Mouse (Mus musculus) adrenal gland, adult 10 weeks (tissue): ENCODE results near the gene E130218I03Rik. TPM values are rescaled to one million over a fixed set of nuclear protein-coding genes. Genes with fewer than 3 reads are reported as not detected.

Experiments used
- polyA plus RNA-seq: library from polyadenylated mRNA; stranded (reverse); fragments of 350-450 nt; fragmentation: Illumina TruSeq; extraction: RNeasy Lipid Tissue Mini Kit (QIAGEN cat#74804); gene quantifications from one replicate; pipeline ENCODE4 v1.2.3, GENCODE M21; 2014; ENCODE audit warnings: low read depth, low replicate concordance

Gene E130218I03Rik
- not detected for polyA plus RNA-seq

GRCm38 (mm10) chr4:134243516-134244250 is at the start of gene E130218I03Rik:
Gene E130218I03Rik (plus strand): TSS chr4:134243662.

GRCm38 (mm10) chr4:134202904-134203303 is 40.6 kb upstream of the E130218I03Rik start, which contains the start of gene Gm7534:
Gene Gm7534 (minus strand): TSS chr4:134203004.

DNA sequence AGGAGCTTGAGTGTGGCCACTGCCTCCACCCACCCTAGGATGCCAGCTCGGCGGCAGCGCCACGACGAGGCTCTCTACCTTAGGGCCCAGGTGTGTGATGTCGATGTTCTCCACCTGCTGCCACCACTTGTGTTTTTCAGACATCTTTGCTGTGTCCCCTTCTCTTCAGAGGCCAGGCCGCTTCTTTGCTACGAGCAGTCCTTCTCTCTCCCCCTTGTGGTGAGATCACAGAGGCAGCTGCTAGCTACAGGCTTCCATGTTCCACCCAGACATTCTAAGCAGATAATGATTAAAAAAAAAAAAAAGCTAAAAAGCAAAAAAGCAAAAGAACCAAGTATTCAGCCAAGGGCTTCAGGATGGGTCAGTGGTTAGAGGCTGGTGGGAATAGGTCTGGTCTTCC is 16.3 kb upstream of the E130218I03Rik start, which contains the start of gene Catsper4:
Catsper4 (minus strand) TSS at position 190 of the 400 bp plus-strand sequence.

GRCm38 (mm10) chr4:134238279-134238651 is 5.2 kb upstream of the E130218I03Rik start, which contains the start of gene Cnksr1:
Gene Cnksr1 (minus strand): TSS chr4:134238399.

DNA sequence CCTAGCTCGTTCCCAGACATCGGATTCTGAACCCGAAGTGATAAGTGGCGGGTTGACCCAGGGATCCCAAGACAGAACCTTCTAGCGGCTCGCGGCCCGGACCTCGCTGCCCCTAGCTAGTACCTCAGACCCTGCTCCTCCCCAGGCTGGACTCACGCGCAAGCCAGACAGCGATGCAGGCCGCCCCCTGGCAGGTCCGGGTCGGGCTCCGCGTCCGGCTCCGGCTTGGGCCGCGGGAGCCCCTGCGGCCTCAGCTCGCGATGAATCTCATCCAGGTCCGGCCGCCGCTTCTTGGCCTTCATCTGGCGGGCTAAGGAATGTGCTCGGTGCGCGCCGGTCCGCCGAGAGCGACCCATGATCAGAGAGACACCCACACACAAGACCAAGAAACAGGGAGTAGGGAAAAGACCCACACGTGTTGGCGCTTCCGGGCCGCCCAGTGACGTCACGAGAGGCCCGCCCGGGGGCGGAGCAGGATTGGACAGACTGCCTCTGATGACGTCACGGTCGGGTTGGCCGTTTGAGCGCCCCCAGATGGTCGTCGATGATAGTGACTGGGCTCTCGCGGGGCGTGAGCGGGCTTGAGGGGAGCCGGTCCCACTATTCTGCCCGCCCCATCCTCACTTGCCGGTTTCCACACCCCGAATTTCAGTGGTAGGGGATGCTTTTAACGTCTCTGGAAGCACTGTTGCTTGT is 1.8 kb downstream of the E130218I03Rik start, which contains the start of gene Zfp593:
Zfp593 (minus strand) TSS at position 445 of the 696 bp plus-strand sequence.

GRCm38 (mm10) chr4:134246719-134247258 is 3.3 kb downstream of the E130218I03Rik start, which contains the start of gene Gm30191:
Gene Gm30191 (plus strand): TSS chr4:134246935.

GRCm38 (mm10) chr4:134253722-134254324 is 10.4 kb downstream of the E130218I03Rik start, which contains the start of gene Grrp1:
Gene Grrp1 (minus strand): TSS chr4:134254106.

DNA sequence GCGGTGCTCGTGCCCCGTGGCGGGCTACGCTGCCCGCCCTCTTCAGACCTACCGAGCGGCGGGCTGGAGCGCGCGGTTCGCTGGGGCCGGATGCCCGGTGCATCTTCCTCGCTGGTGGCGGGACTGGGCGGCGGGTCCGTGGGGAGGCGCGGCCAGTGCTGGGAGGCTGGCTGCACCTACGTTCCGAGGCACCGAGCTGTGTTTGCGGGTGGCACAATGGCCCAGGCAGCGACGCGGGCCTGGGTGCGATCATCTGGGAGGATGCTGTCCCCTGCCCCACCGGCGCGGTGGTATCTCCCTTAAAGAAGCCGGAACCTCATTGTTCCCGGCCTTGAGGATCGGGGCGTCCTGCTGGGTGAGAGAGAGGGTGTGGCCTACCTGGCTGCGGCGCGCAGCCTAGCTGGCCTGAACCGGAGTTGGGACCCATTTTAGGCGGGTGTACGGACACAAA is 44.1 kb downstream of the E130218I03Rik start, which contains the start of gene Pdik1l:
Pdik1l (minus strand) TSS at position 321 of the 451 bp plus-strand sequence.

Other genes with a start within 250 kb of the E130218I03Rik start
- 33.4 TPM for gene Dhdds, start 242.7 kb upstream of the E130218I03Rik start, polyA plus RNA-seq
- not detected for gene Lin28a, start 224.8 kb upstream of the E130218I03Rik start, polyA plus RNA-seq
- gene Zfp683, start 189.8 kb upstream of the E130218I03Rik start, polyA plus RNA-seq = not detected
- gene Crybg2, start 182.8 kb upstream of the E130218I03Rik start, polyA plus RNA-seq = not detected
- 22.9 TPM for gene Cd52, start 148.6 kb upstream of the E130218I03Rik start, polyA plus RNA-seq
- gene Ubxn11, start 141.1 kb upstream of the E130218I03Rik start, polyA plus RNA-seq = not detected
- 1.6 TPM for gene Sh3bgrl3, start 114.9 kb upstream of the E130218I03Rik start, polyA plus RNA-seq
- 7.9 TPM for gene Cep85, start 56.5 kb upstream of the E130218I03Rik start, polyA plus RNA-seq
- not detected for gene Gm7534, start 40.7 kb upstream of the E130218I03Rik start, polyA plus RNA-seq
- not detected for gene Catsper4, start 16.3 kb upstream of the E130218I03Rik start, polyA plus RNA-seq
- gene Cnksr1, start 5.3 kb upstream of the E130218I03Rik start, polyA plus RNA-seq = not detected
- gene Zfp593, start 1.9 kb downstream of the E130218I03Rik start, polyA plus RNA-seq = 0.70 TPM
- not detected for gene Gm30191, start 3.3 kb downstream of the E130218I03Rik start, polyA plus RNA-seq
- gene Grrp1, start 10.4 kb downstream of the E130218I03Rik start, polyA plus RNA-seq = not detected
- 23.7 TPM for gene Pdik1l, start 44.2 kb downstream of the E130218I03Rik start, polyA plus RNA-seq
- not detected for gene Trim63, start 71.5 kb downstream of the E130218I03Rik start, polyA plus RNA-seq
- 20.3 TPM for gene Slc30a2, start 99.5 kb downstream of the E130218I03Rik start, polyA plus RNA-seq
- 0.41 TPM for gene Extl1, start 140.2 kb downstream of the E130218I03Rik start, polyA plus RNA-seq
- 6.1 TPM for gene Pafah2, start 152.7 kb downstream of the E130218I03Rik start, polyA plus RNA-seq
- 34.7 TPM for gene Stmn1, start 224.7 kb downstream of the E130218I03Rik start, polyA plus RNA-seq